Mouse (Mus musculus) stomach, embryonic 16.5 days (tissue): Measurements from ENCODE around the gene Ifnab. TPM values are rescaled to one million over a fixed set of nuclear protein-coding genes. Genes with fewer than 3 reads are reported as not detected.

Experiments used
- ATAC-seq: fragments of 200-750 bp; cut with Nextera tagmentation; 2 replicates; pipeline ENCODE4 v1.8.0; 2017; ENCODE audit warnings: moderate number of reproducible peaks, moderate TSS enrichment; ENCODE audit not compliant: insufficient read depth, low FRiP score
- H3K27ac ChIP-seq: fragments of 300-500 bp; sonication (generic); 2 replicates; pipeline ENCODE4 v1.5.1; 2014; ENCODE audit warnings: low read length
- H3K27me3 ChIP-seq: fragments of 300-500 bp; sonication (generic); 2 replicates; pipeline ENCODE4 v1.6.1; 2014; ENCODE audit warnings: low read length, control low read depth, mixed read lengths; ENCODE audit not compliant: control insufficient read depth, insufficient read depth
- H3K36me3 ChIP-seq: fragments of 300-500 bp; sonication (generic); 2 replicates; pipeline ENCODE4 v1.6.1; 2014; ENCODE audit warnings: low read length; ENCODE audit not compliant: control insufficient read depth, insufficient read depth
- H3K4me1 ChIP-seq: fragments of 300-500 bp; sonication (generic); 2 replicates; pipeline ENCODE4 v1.6.1; 2014; ENCODE audit warnings: low read length, control low read depth, mixed read lengths; ENCODE audit not compliant: control insufficient read depth, insufficient read depth
- H3K4me2 ChIP-seq: fragments of 300-500 bp; sonication (generic); 2 replicates; pipeline ENCODE4 v1.6.1; 2014; ENCODE audit warnings: low read depth, low read length, mixed read lengths
- H3K4me3 ChIP-seq: fragments of 300-500 bp; sonication (generic); replicated peaks from 2 replicates; pipeline ENCODE4 v1.5.1; 2014; ENCODE audit warnings: mild to moderate bottlenecking, low read length
- H3K9ac ChIP-seq: fragments of 300-500 bp; sonication (generic); 2 replicates; pipeline ENCODE4 v1.6.1; 2014; ENCODE audit warnings: low read length
- H3K9me3 ChIP-seq: fragments of 300-500 bp; sonication (generic); replicated peaks from 2 replicates; pipeline ENCODE4 v1.6.1; 2016; ENCODE audit warnings: low read length, control low read depth; ENCODE audit not compliant: control insufficient read depth
- WGBS: fragments of 180-500 bp; shearing (Covaris S2); extraction: QIAGEN DNeasy Blood & Tissue Kit; methylation state at CpG from one replicate; pipeline ENCODE4 v1.1.7; 2014; 5-methylcytosine and 5-hydroxymethylcytosine counted together
- polyA plus RNA-seq: library from polyadenylated mRNA; unstranded; fragments of >200 nt; fragmentation: Nextera tagmentation; extraction: Ambion mirVana; gene quantifications from 2 replicates; pipeline ENCODE4 v1.2.1, GENCODE M21; 2015

The Ifnab gene
- polyA plus RNA-seq = not detected in 2 replicates

DNA sequence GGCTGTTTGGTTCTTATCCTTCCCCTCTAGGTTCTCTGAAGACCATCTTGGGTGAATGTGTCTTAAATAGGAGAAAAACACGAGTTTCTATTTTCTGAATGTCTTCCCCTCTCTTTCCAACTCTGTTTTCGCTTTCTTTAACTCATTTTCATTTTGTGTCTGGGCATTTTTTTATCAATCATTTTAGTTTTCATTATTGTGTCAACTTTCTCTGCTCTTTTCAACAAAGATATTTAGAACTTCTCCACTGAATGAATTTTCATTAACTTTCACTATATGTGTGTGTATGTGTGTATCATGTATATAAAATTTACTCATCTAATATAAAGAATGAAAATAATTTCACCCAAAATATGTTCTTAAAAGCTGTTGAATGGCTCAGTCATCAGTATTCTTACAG lies at the start of gene Ifnab:
Gene Ifnab (minus strand): TSS at position 101 of the 400 bp plus-strand sequence.
- no peaks in the 10 kb centered on the region for H3K9me3 ChIP-seq
- no peak within 1 kb of the TSS for H3K4me3 ChIP-seq
- no peaks in the 10 kb centered on the region for H3K4me1 ChIP-seq
- H3K4me2 ChIP-seq = no peak within 1 kb of the TSS
- no peak for ATAC-seq
- H3K9ac ChIP-seq = no peak within 1 kb of the TSS
- no peaks in the 10 kb centered on the region for H3K27me3 ChIP-seq
- WGBS = 52% methylated on average over 2 of the region's 2 CpGs
- H3K27ac ChIP-seq = no peak within 1 kb of the TSS
- H3K36me3 ChIP-seq = no peaks in the 10 kb centered on the region

DNA sequence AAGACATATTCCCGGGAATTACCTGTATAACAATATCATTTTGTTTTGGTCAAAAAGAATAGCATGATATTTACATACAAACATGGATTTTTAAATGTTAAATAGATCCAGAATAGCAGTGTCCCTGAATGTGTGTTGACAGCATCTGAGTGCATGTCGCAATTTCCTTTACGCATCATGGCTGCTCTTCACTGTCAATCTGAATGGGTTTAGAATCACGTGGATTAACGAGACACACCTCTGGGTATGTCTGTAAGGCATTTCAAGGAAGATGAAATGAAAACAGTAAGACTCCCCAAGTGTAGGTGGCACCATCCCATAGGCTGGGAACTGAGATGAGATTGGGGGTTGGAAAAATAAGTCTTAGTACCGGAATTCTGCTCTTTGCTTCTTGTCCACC lies 47.9 kb upstream of the Ifnab start:
- Histone ChIP-seq H3K4me3 (no peak overlapping the region), H3K27ac (no peak overlapping the region), H3K9ac (no peak overlapping the region), H3K9me3 (no peaks in the 10 kb centered on the region), H3K4me2 (no peak overlapping the region), H3K27me3 (no peaks in the 10 kb centered on the region), H3K4me1 (0 out of 2 replicates have a peak, but pooled peaks cover 6% of the 10 kb centered on the region), H3K36me3 (no peaks in the 10 kb centered on the region)
- WGBS = 88% methylated on average over 6 of the region's 6 CpGs
- ATAC-seq = no peak

DNA sequence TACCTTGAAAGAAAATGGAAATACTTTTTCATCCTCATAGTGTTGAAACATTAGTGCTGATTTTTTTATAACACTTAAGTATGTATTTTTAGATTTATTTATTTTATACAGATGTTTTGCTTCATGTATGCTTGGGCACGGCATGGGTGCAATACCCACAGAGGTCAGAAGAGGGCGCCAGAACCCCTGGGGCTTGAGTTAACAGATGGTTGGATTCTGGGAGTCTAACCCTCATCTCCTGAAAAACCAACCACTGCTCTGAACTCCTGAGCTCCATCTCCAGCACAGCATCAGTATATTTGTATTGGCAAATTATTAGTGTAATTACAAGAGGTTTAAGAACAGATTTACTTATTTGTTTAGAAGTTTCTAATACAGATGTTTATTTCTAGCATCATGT lies 47.3 kb upstream of the Ifnab start:
- H3K9ac ChIP-seq = no peak overlapping the region
- H3K4me2 ChIP-seq = no peak overlapping the region
- H3K9me3 ChIP-seq = no peaks in the 10 kb centered on the region
- no peak for ATAC-seq
- no peaks in the 10 kb centered on the region for H3K27me3 ChIP-seq
- H3K27ac ChIP-seq = no peak overlapping the region
- H3K4me1 ChIP-seq = 0 out of 2 replicates have a peak, but pooled peaks cover 6% of the 10 kb centered on the region
- no peak overlapping the region for H3K4me3 ChIP-seq
- 3% methylated on average over 2 of the region's 2 CpGs for WGBS
- H3K36me3 ChIP-seq = no peaks in the 10 kb centered on the region

DNA sequence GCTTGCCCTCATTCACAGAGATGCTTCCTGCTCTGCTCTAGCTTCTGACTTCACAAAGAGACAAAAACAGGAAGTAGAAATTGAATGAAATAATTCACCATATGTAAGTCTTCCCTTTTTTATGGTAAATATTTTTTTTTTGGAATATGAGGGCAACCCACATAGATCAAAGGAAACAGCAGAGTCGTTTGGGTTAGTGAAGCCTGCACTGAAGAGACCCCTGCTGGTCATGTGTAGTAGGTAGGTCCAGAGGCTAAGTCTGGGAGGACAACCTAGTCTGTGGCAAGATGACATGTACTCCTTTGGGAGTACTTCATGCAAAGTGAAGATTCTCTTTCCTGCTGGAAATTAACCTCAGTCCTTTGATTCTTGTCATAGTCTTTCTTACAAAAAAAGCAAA lies 36.2 kb upstream of the Ifnab start:
- Histone ChIP-seq H3K9me3 (no peaks in the 10 kb centered on the region), H3K36me3 (no peaks in the 10 kb centered on the region), H3K9ac (no peak overlapping the region), H3K4me3 (no peak overlapping the region), H3K4me2 (no peak overlapping the region), H3K4me1 (no peaks in the 10 kb centered on the region), H3K27me3 (no peaks in the 10 kb centered on the region), H3K27ac (no peak overlapping the region)
- 0% methylated on average over 1 of the region's 1 CpGs for WGBS
- ATAC-seq = no peak

DNA sequence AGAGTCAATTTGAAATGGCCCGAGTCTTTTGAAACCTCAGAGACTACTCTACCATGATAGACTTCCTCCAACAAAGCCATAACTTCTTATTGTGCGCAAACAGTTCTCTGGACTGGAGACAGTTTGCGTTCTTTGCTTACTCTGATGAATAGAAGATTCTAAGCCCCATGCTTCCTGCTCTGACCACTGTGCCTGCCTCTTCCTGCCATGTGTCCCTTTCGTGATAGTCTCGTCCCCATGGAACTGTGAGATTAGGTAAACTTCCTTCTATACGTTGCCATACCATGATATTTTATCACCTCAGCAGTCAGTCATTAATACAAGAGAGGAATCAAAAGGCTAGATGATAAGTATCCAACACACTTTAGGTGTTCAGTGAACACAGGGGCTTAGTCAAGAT lies 35.6 kb upstream of the Ifnab start:
- Histone ChIP-seq H3K27ac (no peak overlapping the region), H3K27me3 (no peaks in the 10 kb centered on the region), H3K36me3 (no peaks in the 10 kb centered on the region), H3K4me3 (no peak overlapping the region), H3K4me2 (no peak overlapping the region), H3K9me3 (no peaks in the 10 kb centered on the region), H3K9ac (no peak overlapping the region), H3K4me1 (no peaks in the 10 kb centered on the region)
- WGBS = 74% methylated on average over 6 of the region's 6 CpGs
- ATAC-seq = no peak

DNA sequence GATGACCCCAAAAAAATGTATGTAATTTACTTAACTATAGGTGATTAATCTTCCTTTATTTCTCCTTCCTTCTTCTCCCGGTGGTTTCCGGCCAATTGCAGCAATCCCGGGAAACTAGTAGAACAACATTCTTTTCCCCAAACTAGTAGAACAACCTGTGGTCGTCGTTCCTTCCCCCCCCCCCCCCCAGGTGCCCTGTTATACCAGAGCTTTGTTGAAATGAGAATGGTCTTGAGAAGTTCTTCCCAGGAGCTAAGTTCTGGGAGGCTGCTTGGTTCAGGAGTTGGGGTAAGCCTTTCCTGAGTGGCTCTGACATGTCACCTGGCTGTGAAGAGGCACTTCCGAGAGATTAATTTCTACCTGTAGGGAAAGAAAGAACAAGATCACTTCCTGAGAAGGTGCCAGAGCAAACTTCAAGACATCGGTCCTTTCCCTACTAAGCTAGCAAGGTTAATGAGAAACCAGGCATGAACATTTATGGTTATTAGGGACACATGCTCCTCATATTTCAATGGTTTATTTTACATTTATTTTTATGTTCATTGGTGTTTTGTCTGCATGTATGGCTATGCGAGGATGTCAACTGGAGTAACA lies 32.4 kb upstream of the Ifnab start:
- ATAC-seq = no peak
- Histone ChIP-seq H3K9ac (no peak overlapping the region), H3K27ac (peak overlapping the region; percentile 78), H3K27me3 (no peaks in the 10 kb centered on the region), H3K4me2 (peak overlapping the region; percentile 22; the same call in 1 of the 2 replicates), H3K4me1 (peaks cover 18% of the 10 kb centered on the region), H3K9me3 (no peaks in the 10 kb centered on the region), H3K4me3 (peak overlapping the region; percentile 11; the same call in 1 of the 2 replicates), H3K36me3 (no peaks in the 10 kb centered on the region)
- 48% methylated on average over 8 of the region's 8 CpGs for WGBS

DNA sequence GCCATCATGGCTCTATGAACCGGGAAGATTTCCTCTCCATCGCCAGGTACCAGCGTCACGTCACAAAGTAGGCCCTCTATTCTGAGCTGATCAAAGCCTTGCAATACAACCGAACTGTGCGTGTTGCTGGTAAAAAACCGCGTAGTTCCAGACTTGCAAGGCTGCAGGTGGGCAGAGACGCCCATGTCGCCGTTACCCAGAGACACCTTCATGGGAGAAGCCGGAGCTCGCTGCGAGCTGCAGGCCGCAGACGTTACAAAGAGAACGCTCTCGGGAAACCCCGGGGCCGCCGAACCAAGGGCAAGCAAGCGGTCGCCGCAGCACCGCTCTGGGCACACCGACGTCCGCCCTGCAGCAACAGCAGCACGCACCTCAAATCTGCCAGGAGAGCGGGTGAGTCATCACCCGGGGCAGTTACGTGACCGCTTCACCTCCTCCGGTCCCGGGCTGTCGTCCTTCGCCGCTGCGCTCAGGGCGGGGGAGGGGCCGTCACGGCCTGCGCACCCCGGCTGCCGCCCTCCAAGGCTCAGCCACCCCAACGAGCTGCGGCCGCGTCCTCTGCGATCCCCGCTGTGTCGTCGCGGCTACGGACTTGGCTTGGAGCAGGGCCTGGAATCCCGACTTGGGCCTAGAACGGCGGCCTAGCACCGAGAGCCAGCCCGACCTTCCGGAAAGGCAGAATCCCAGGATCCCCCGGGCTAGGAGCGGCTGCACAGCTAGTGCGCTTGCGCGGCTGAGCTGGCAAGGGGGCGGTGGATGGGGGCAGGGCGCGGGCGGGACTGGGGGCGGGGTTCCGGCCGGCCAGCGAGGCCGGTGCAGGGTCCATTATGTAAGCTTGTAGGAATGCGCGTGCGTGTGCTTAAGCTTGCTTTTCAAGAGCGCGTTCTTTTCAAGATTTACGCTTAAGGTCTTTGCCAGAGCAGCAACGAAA lies 30.9 kb upstream of the Ifnab start, which contains the start of the genes Gm26566 and Klhl9:
Gene Gm26566 (plus strand): TSS at position 15 of the 931 bp plus-strand sequence.
Gene Klhl9 (minus strand): TSS at position 675 of the 931 bp plus-strand sequence.
- peak within 1 kb of the TSS; percentile 97 for H3K9ac ChIP-seq
- no peaks in the 10 kb centered on the region for H3K36me3 ChIP-seq
- ATAC-seq = peak; percentile 98
- no peaks in the 10 kb centered on the region for H3K9me3 ChIP-seq
- WGBS = under 1% methylated on average over 82 of the region's 82 CpGs
- H3K27ac ChIP-seq = peak within 1 kb of the TSS; percentile 99
- peak within 1 kb of the TSS; percentile 98 for H3K4me3 ChIP-seq
- H3K4me2 ChIP-seq = peak within 1 kb of the TSS; percentile 69
- H3K4me1 ChIP-seq = peaks cover 21% of the 10 kb centered on the region
- no peaks in the 10 kb centered on the region for H3K27me3 ChIP-seq

DNA sequence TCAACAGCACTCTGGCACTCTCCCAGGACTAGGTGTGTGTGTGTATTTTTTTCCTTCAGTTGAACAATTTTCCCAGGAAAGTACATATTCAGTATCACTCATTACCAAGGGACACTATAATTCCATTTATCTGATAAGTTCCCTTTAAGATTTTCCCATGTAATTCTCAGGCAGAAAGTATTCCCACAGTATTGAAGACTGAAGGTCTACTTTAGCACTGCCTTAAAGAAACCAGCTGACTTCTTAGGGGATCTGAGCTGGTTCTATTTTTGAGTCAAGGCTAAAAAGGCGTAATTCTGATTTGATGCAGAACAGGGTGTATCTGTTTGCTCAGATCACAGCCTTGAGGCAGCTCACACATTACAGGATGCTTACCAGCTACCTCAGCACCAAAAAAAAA lies 27.6 kb upstream of the Ifnab start:
- Histone ChIP-seq H3K27me3 (no peaks in the 10 kb centered on the region), H3K4me3 (peak overlapping the region; percentile 41), H3K9ac (peak overlapping the region; percentile 54; the same call in 1 of the 2 replicates), H3K27ac (no peak overlapping the region; the same call in 1 of the 2 replicates), H3K4me1 (peaks cover 21% of the 10 kb centered on the region), H3K4me2 (peak overlapping the region; percentile 64), H3K9me3 (no peaks in the 10 kb centered on the region), H3K36me3 (peaks cover 10% of the 10 kb centered on the region)
- 29% methylated on average over 1 of the region's 1 CpGs for WGBS
- no peak for ATAC-seq

DNA sequence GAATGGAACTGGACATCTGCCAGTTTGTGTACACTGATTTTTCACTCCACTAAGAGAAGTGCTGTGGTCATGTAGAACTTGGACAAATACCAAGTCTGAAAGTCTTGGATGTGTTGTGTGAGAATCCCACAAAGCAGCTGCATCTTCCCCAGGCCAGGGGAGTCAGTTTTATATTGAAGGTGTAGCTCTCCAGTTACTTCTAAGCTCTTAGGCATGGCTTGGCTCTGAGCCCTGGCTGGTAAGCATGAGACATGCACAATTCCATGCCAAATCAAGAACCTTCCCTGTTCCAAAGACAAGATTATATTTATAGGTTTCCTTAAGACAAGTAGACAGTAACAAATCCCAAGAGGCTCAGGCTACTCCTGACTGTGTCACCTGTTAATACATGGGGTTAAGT lies 23.9 kb upstream of the Ifnab start:
- Histone ChIP-seq H3K9me3 (no peaks in the 10 kb centered on the region), H3K4me2 (no peak overlapping the region), H3K4me3 (no peak overlapping the region), H3K27ac (no peak overlapping the region), H3K9ac (no peak overlapping the region), H3K4me1 (peaks cover 8% of the 10 kb centered on the region), H3K27me3 (no peaks in the 10 kb centered on the region), H3K36me3 (peaks cover 10% of the 10 kb centered on the region)
- no peak for ATAC-seq
